Mouse (Mus musculus): ENCODE data around the gene Calm2. TPM values are rescaled to one million over a fixed set of nuclear protein-coding genes. Genes with fewer than 3 reads are reported as not detected.

The Calm2 gene
- total and polyA plus RNA-seq, 2 experiments from 2014 or later: 1,303 to 3,238 TPM

DNA sequence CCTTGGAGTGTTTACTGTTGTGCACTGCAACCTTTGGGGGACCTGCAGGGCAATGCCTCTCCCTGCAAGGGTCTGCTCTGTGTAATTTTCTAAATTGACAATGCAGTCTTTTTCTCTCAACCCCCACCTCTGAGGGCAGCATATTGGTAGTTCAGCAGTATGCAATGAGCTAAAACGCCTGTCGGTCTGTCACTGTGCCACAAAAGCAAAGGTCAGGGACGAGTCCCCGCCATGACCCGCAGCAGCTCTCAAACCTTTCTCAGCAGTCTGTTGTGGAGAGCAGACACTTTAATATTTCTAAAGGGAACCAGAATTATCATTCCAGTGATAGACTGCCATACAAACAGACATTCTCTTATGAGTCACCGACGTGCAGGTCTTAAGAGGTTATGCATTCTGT, 11.2 kb upstream of the Calm2 start:
- H3K27ac ChIP-seq (ENCODE audit: low read depth, low read length): no peak overlapping the region
- WGBS: 56% methylated on average over 7 of the region's 7 CpGs
- H3K4me3 ChIP-seq (ENCODE audit: low read depth, low read length): no peak overlapping the region

DNA sequence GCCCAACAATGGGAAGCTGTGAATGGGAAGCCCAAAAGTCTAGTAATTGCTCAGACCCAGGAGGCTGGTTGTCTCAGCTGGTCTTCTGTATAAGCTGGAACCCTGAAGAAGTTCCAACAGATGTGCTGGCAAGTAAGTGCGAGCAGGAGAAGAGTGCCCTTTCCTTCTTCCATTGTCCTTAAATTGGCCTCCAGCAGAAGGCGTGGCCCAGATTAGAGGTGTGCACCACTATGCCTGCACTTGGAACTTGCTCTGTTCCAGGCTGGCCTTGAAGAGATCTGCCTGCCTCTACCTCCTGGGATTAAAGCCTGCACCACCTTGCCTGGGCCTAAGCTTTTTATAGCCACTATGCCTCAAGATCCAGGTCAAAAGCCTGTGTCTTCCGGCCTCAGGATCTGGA, 7.4 kb upstream of the Calm2 start:
- H3K4me1 ChIP-seq (ENCODE audit: insufficient read depth, low read length): peaks cover 4% of the 10 kb centered on the region; the same call in 1 of the 2 replicates
- H3K9ac ChIP-seq (replicated peaks; ENCODE audit: low read length, poor library complexity, severe bottlenecking): no peak overlapping the region
- no peak overlapping the region for H3K4me2 ChIP-seq (ENCODE audit: low read depth, low read length, poor library complexity, severe bottlenecking)
- no peak for DNase-seq (ENCODE audit: low spot score)
- no peaks in the 10 kb centered on the region for H3K9me3 ChIP-seq (ENCODE audit: low read length)
- 87% methylated on average over 3 of the region's 3 CpGs for WGBS
- H3K27me3 ChIP-seq (ENCODE audit: insufficient read depth, low read length): no peaks in the 10 kb centered on the region
- no peak overlapping the region for H3K27ac ChIP-seq (ENCODE audit: low read depth, low read length)
- no peak for ATAC-seq (ENCODE audit: low FRiP score)
- H3K4me3 ChIP-seq (ENCODE audit: low read depth, low read length): no peak overlapping the region
- no peak for TF ChIP-seq CTCF (IDR thresholded peaks at IDR 0.05)
- no peaks in the 10 kb centered on the region for H3K36me3 ChIP-seq (ENCODE audit: insufficient read depth, low read length)

More for the DNA sequence above, 11.2 kb upstream of the Calm2 start:
- Histone ChIP-seq H3K9ac (replicated peaks; ENCODE audit: low read length, poor library complexity, severe bottlenecking) (no peak overlapping the region), H3K36me3 (ENCODE audit: insufficient read depth, low read length) (no peaks in the 10 kb centered on the region), H3K9me3 (ENCODE audit: low read length) (no peaks in the 10 kb centered on the region), H3K27me3 (ENCODE audit: insufficient read depth, low read length) (no peaks in the 10 kb centered on the region), H3K4me1 (ENCODE audit: insufficient read depth, low read length) (peaks cover 16% of the 10 kb centered on the region), H3K4me2 (ENCODE audit: low read depth, low read length, poor library complexity, severe bottlenecking) (no peak overlapping the region)
- DNase-seq (ENCODE audit: low spot score) (no peak), ATAC-seq (ENCODE audit: low FRiP score) (no peak)
- no peak for TF ChIP-seq CTCF (IDR thresholded peaks at IDR 0.05)

DNA sequence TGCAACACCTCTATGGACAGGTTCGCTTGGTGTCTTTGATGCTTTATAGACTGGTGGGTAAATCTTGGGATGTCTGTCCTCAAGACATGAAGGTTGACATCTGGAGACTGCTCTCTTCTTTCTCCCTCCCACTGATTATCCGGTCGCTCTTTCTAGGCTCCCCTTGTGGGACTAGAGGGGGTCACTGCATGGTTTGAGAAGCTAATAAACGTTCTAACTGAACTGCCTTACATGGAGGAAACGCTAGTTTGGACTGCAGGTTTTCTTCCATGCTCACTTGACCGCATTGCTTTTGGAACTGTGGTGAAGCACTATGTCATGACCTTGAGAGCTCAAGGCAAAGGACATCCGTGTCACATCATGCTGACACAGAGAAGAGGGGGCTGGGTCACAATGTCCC, 6.6 kb upstream of the Calm2 start:
- ATAC-seq (ENCODE audit: low FRiP score) (no peak), DNase-seq (ENCODE audit: low spot score) (no peak)
- H3K9me3 ChIP-seq (ENCODE audit: low read length): no peaks in the 10 kb centered on the region
- no peaks in the 10 kb centered on the region for H3K36me3 ChIP-seq (ENCODE audit: insufficient read depth, low read length)
- H3K9ac ChIP-seq (replicated peaks; ENCODE audit: low read length, poor library complexity, severe bottlenecking): no peak overlapping the region
- H3K27ac ChIP-seq (ENCODE audit: low read depth, low read length): no peak overlapping the region
- H3K4me3 ChIP-seq (ENCODE audit: low read depth, low read length): no peak overlapping the region
- no peak overlapping the region for H3K4me2 ChIP-seq (ENCODE audit: low read depth, low read length, poor library complexity, severe bottlenecking)
- no peaks in the 10 kb centered on the region for H3K4me1 ChIP-seq (ENCODE audit: insufficient read depth, low read length)
- no peaks in the 10 kb centered on the region for H3K27me3 ChIP-seq (ENCODE audit: insufficient read depth, low read length)
- whole genome bisulfite sequencing: 87% methylated on average over 7 of the region's 7 CpGs
- TF ChIP-seq CTCF (IDR thresholded peaks at IDR 0.05): no peak

DNA sequence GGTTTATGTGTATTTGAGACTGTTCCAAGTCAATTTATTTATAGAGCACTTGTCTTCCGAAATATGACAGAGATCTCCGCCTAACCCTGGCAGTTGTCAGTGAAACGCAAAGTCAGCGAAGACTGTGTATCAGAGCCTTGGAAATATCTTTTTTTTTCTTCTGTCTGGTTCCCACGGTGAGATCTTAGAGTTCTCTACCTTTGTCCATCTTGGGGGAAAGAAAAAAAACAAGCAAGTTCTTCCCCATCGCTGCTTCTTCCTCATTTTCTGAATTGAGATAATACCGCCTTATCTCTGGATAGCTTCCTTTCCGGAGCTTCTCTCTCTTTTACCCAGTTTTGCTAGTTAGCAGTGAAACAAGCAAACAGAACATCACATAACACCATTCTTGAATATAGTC, 2.1 kb upstream of the Calm2 start:
- Histone ChIP-seq H3K4me2 (ENCODE audit: low read depth, low read length, poor library complexity, severe bottlenecking) (no peak overlapping the region), H3K4me3 (ENCODE audit: low read depth, low read length) (no peak overlapping the region), H3K27me3 (ENCODE audit: insufficient read depth, low read length) (no peaks in the 10 kb centered on the region), H3K9ac (replicated peaks; ENCODE audit: low read length, poor library complexity, severe bottlenecking) (no peak overlapping the region), H3K4me1 (ENCODE audit: insufficient read depth, low read length) (0 out of 2 replicates have a peak, but pooled peaks cover 3% of the 10 kb centered on the region), H3K9me3 (ENCODE audit: low read length) (no peaks in the 10 kb centered on the region), H3K27ac (ENCODE audit: low read depth, low read length) (no peak overlapping the region), H3K36me3 (ENCODE audit: insufficient read depth, low read length) (no peaks in the 10 kb centered on the region)
- WGBS: 86% methylated on average over 8 of the region's 8 CpGs
- ATAC-seq (ENCODE audit: low FRiP score): no peak
- TF ChIP-seq CTCF (IDR thresholded peaks at IDR 0.05): no peak
- no peak for DNase-seq (ENCODE audit: low spot score)

DNA sequence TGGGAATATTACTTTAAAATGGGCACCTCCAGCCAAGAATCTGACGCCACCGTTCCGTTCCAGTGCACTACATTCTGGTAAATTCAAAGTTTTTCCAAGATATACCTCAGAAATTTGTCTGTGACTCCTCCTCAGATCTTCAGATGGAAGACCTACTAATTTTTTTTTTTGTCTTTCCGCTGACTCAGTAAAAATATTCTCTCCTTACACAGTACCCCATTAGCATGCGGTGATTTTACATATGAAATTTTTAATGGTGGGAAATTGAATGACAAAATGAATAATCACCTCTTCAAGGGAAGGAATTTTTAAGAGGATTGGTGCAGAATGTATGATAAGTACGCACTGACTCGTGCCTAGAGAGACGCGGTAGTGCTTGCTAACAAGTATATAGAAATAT, 1.6 kb upstream of the Calm2 start:
- peak overlapping the region; percentile 99; the same call in 1 of the 2 replicates for H3K27ac ChIP-seq (ENCODE audit: low read depth, low read length)
- 83% methylated on average over 9 of the region's 9 CpGs for WGBS

DNA sequence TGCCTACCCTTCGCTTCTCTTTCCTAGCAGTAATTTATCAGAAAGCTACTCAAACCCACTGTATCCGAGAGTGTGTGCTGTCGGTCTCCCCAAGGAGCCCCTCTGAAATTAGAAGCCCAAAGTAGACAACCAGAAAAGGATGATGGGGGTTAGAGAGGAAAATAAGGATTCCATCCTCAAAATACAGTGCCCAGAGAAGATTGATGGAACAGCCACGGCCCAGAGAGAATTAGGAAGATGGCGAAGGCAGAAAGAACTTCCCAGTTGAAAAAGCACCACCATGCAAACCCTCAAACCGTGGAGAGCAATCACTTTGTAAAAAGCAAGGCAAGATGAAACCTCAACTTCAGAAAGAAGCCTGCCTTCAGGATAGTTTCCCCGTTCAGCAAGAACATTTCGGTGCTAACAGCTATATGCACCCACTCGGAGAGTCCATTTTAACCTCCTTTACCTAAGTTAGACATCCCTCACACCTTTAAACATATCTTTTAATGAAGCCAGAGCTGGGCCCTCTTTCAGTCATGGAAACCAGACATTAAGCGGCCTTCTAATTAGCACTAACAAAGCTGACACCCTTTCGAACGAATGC, 971 bp upstream of the Calm2 start:
- H3K4me1 ChIP-seq (ENCODE audit: insufficient read depth, low read length): 0 out of 2 replicates have a peak, but pooled peaks cover 7% of the 10 kb centered on the region
- no peaks in the 10 kb centered on the region for H3K27me3 ChIP-seq (ENCODE audit: insufficient read depth, low read length)
- WGBS: 40% methylated on average over 12 of the region's 12 CpGs
- peak overlapping the region; percentile 57 for H3K4me2 ChIP-seq (ENCODE audit: low read depth, low read length, poor library complexity, severe bottlenecking)
- H3K27ac ChIP-seq (ENCODE audit: low read depth, low read length): peak overlapping the region; percentile 99
- H3K4me3 ChIP-seq (ENCODE audit: low read depth, low read length): peak overlapping the region; percentile 98
- H3K9me3 ChIP-seq (ENCODE audit: low read length): no peaks in the 10 kb centered on the region
- ATAC-seq (ENCODE audit: low FRiP score) (no peak), DNase-seq (ENCODE audit: low spot score) (no peak)
- H3K9ac ChIP-seq (replicated peaks; ENCODE audit: low read length, poor library complexity, severe bottlenecking): peak overlapping the region; percentile 99
- H3K36me3 ChIP-seq (ENCODE audit: insufficient read depth, low read length): no peaks in the 10 kb centered on the region
- TF ChIP-seq CTCF (IDR thresholded peaks at IDR 0.05): no peak

More for the DNA sequence above, 1.6 kb upstream of the Calm2 start:
- DNase-seq (ENCODE audit: low spot score): no peak
- ATAC-seq (ENCODE audit: low FRiP score): no peak
- H3K4me2 ChIP-seq (ENCODE audit: low read depth, low read length, poor library complexity, severe bottlenecking): no peak overlapping the region
- 0 out of 2 replicates have a peak, but pooled peaks cover 5% of the 10 kb centered on the region for H3K4me1 ChIP-seq (ENCODE audit: insufficient read depth, low read length)
- no peak overlapping the region for H3K4me3 ChIP-seq (ENCODE audit: low read depth, low read length)
- H3K27me3 ChIP-seq (ENCODE audit: insufficient read depth, low read length): no peaks in the 10 kb centered on the region
- no peak overlapping the region for H3K9ac ChIP-seq (replicated peaks; ENCODE audit: low read length, poor library complexity, severe bottlenecking)
- H3K9me3 ChIP-seq (ENCODE audit: low read length): no peaks in the 10 kb centered on the region
- TF ChIP-seq CTCF (IDR thresholded peaks at IDR 0.05): no peak
- no peaks in the 10 kb centered on the region for H3K36me3 ChIP-seq (ENCODE audit: insufficient read depth, low read length)

Data from midbrain, postnatal 0 days (tissue).